Mouse (Mus musculus) kidney, postnatal 0 days (tissue): ENCODE data around the gene Atg7. TPM values are rescaled to one million over a fixed set of nuclear protein-coding genes. Genes with fewer than 3 reads are reported as not detected.
A peak's percentile ranks its signal among the peaks of the same experiment; 100 is the strongest.

Experiments
- ATAC-seq: fragments of 200-750 bp; cut with Nextera tagmentation; replicated peaks from 2 replicates; pipeline ENCODE4 v1.8.0; 2017; ENCODE audit warnings: low read depth, moderate number of reproducible peaks, moderate TSS enrichment, moderate library complexity; ENCODE audit not compliant: low FRiP score
- DNase-seq: peaks from one replicate; pipeline ENCODE4 v3.0.0-alpha.2; 2016; ENCODE audit warnings: low spot score
- H3K27ac ChIP-seq: fragments of 300-500 bp; sonication (generic); 2 replicates; pipeline ENCODE4 v1.5.1; 2014; ENCODE audit warnings: mild to moderate bottlenecking
- H3K27me3 ChIP-seq: fragments of 300-500 bp; sonication (generic); 2 replicates; pipeline ENCODE4 v1.6.1; 2014; ENCODE audit warnings: low read length, mixed read lengths; ENCODE audit not compliant: insufficient read depth
- H3K36me3 ChIP-seq: fragments of 300-500 bp; sonication (generic); 2 replicates; pipeline ENCODE4 v1.6.1; 2014; ENCODE audit warnings: low read length, mixed read lengths; ENCODE audit not compliant: insufficient read depth
- H3K4me1 ChIP-seq: fragments of 300-500 bp; sonication (generic); replicated peaks from 2 replicates; pipeline ENCODE4 v1.6.1; 2014; ENCODE audit warnings: antibody characterized with exemption, low read length, mixed read lengths; ENCODE audit not compliant: insufficient read depth
- H3K4me2 ChIP-seq: fragments of 300-500 bp; sonication (generic); 2 replicates; pipeline ENCODE4 v1.6.1; 2014; ENCODE audit warnings: mild to moderate bottlenecking, low read length, moderate library complexity, mixed read lengths
- H3K4me3 ChIP-seq: fragments of 300-500 bp; sonication (generic); replicated peaks from 2 replicates; pipeline ENCODE4 v1.5.1; 2014; ENCODE audit warnings: low read depth, low read length
- H3K9ac ChIP-seq: fragments of 300-500 bp; sonication (generic); 2 replicates; pipeline ENCODE4 v1.6.1; 2014; ENCODE audit warnings: low read depth, low read length
- H3K9me3 ChIP-seq: fragments of 300-500 bp; sonication (generic); replicated peaks from 2 replicates; pipeline ENCODE4 v1.6.1; 2016; ENCODE audit warnings: low read length, inconsistent platforms, mixed read lengths
- CTCF ChIP-seq: IDR thresholded peaks from 2 replicates; pipeline ENCODE4 v1.5.1; 2016; ENCODE audit warnings: antibody characterized with exemption, low read depth, mild to moderate bottlenecking, moderate library complexity
- WGBS: fragments of 180-500 bp; shearing (Covaris S2); extraction: QIAGEN DNeasy Blood & Tissue Kit; methylation state at CpG from one replicate; pipeline ENCODE4 v1.1.7; 2014; 5-methylcytosine and 5-hydroxymethylcytosine counted together
- polyA plus RNA-seq: library from polyadenylated mRNA; unstranded; fragments of >200 nt; fragmentation: Nextera tagmentation; extraction: Ambion mirVana; gene quantifications from 2 replicates; pipeline ENCODE4 v1.2.1, GENCODE M21; 2015

The Atg7 gene
- polyA plus RNA-seq, 1 experiment from 2014 or later, result 19.7 TPM

- Histone ChIP-seq H3K9me3 (no peaks in the 10 kb centered on the region), H3K9ac (no peak overlapping the region), H3K36me3 (no peaks in the 10 kb centered on the region), H3K4me2 (peak overlapping the region; percentile 34), H3K4me3 (no peak overlapping the region), H3K27me3 (no peaks in the 10 kb centered on the region), H3K4me1 (peaks cover 41% of the 10 kb centered on the region), H3K27ac (peak overlapping the region; percentile 72)
- no peak for TF ChIP-seq CTCF
- DNase-seq (no peak), ATAC-seq (no peak)
- 25% methylated on average over 10 of the region's 10 CpGs for WGBS
These were observed 257.3 kb downstream of the Atg7 start for GRCm38 (mm10) chr6:114900194-114900593.

GRCm38 (mm10) chr6:114901321-114901824, 258.5 kb downstream of the Atg7 start:
- TF ChIP-seq CTCF, result no peak
- DNase-seq (peak; percentile 48), ATAC-seq (peak; percentile 47; the same call in 1 of the 2 replicates)
- H3K4me1 ChIP-seq, result peaks cover 46% of the 10 kb centered on the region
- no peak overlapping the region for H3K4me3 ChIP-seq
- peak overlapping the region; percentile 34 for H3K4me2 ChIP-seq
- WGBS, result 4% methylated on average over 12 of the region's 12 CpGs
- no peaks in the 10 kb centered on the region for H3K36me3 ChIP-seq
- no peaks in the 10 kb centered on the region for H3K9me3 ChIP-seq
- peak overlapping the region; percentile 51 for H3K27ac ChIP-seq
- H3K27me3 ChIP-seq, result no peaks in the 10 kb centered on the region
- H3K9ac ChIP-seq, result 0 out of 2 replicates have a peak overlapping the region, but pooled peaks have one; percentile 18

- H3K4me3 ChIP-seq, result no peak overlapping the region
- no peaks in the 10 kb centered on the region for H3K27me3 ChIP-seq
- peak overlapping the region; percentile 51 for H3K27ac ChIP-seq
- WGBS, result 26% methylated on average over 4 of the region's 4 CpGs
- peak overlapping the region; percentile 34 for H3K4me2 ChIP-seq
- peak overlapping the region; percentile 35; the same call in 1 of the 2 replicates for H3K9ac ChIP-seq
- H3K36me3 ChIP-seq, result no peaks in the 10 kb centered on the region
- no peaks in the 10 kb centered on the region for H3K9me3 ChIP-seq
- H3K4me1 ChIP-seq, result peaks cover 48% of the 10 kb centered on the region
- no peak for TF ChIP-seq CTCF
- ATAC-seq, result no peak
- DNase-seq, result no peak
These were observed 259.0 kb downstream of the Atg7 start for GRCm38 (mm10) chr6:114901921-114902320.

GRCm38 (mm10) chr6:114904233-114904632, 261.3 kb downstream of the Atg7 start:
- Histone ChIP-seq H3K4me3 (no peak overlapping the region), H3K4me1 (peaks cover 48% of the 10 kb centered on the region), H3K4me2 (no peak overlapping the region), H3K27me3 (no peaks in the 10 kb centered on the region), H3K9me3 (no peaks in the 10 kb centered on the region), H3K27ac (no peak overlapping the region), H3K36me3 (no peaks in the 10 kb centered on the region), H3K9ac (no peak overlapping the region)
- whole genome bisulfite sequencing, result 55% methylated on average over 6 of the region's 6 CpGs
- DNase-seq (no peak), ATAC-seq (no peak)
- TF ChIP-seq CTCF, result no peak

GRCm38 (mm10) chr6:114904818-114905217, 261.9 kb downstream of the Atg7 start:
- Histone ChIP-seq H3K9ac (no peak overlapping the region), H3K27ac (no peak overlapping the region), H3K36me3 (no peaks in the 10 kb centered on the region), H3K27me3 (no peaks in the 10 kb centered on the region), H3K4me2 (no peak overlapping the region), H3K4me1 (peaks cover 45% of the 10 kb centered on the region), H3K4me3 (no peak overlapping the region), H3K9me3 (no peaks in the 10 kb centered on the region)
- no peak for TF ChIP-seq CTCF
- WGBS, result 89% methylated on average over 3 of the region's 3 CpGs
- DNase-seq (no peak), ATAC-seq (no peak)

- Histone ChIP-seq H3K4me1 (peaks cover 39% of the 10 kb centered on the region), H3K27me3 (no peaks in the 10 kb centered on the region), H3K4me3 (no peak overlapping the region), H3K9me3 (no peaks in the 10 kb centered on the region), H3K4me2 (no peak overlapping the region), H3K27ac (no peak overlapping the region), H3K9ac (no peak overlapping the region), H3K36me3 (no peaks in the 10 kb centered on the region)
- no peak for TF ChIP-seq CTCF
- 61% methylated on average over 8 of the region's 8 CpGs for WGBS
- DNase-seq (no peak), ATAC-seq (no peak)
These were observed 262.5 kb downstream of the Atg7 start for GRCm38 (mm10) chr6:114905253-114906028.
